Comparison of ENCODE assay signal across 10 mouse cellular contexts in the genomic region with DNA sequence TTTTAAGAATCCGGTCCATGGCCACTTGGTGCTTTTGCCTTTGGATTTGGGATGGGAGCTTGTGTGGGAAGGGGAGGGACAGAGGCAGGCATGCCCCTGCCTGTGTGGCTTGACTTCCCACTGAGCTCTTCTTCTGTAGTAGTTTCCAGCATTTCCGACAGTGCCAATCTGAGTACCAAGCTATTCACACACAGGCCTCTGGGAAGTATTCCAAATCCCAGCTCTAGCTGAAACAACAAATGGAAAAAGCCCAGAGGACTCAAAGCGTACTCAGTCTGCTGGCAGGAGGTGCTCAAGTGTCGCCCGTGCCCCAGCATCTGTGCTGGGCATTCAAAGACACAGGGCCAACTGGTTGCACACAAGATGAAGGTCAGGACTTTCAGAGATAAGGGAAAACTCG.
DNase-seq lines count a peak whose midpoint lies in the region; ATAC-seq and TF ChIP-seq lines count a peak whose summit lies in the region.
"Had no signal": no experiment of that assay in that cellular context is flagged by ENCODE, and none has a peak within 500 bp of the region (broad histone marks: within the 10 kb centered on the region; RNA-seq: fewer than 3 reads in every experiment).

No protein-coding gene starts in this region.

- no peak for ATAC-seq in heart, embryonic 12.5 days (ENCODE audit: insufficient number of reproducible peaks, low FRiP score)
- peak; percentile 89 for ATAC-seq in forebrain, embryonic 16.5 days
- no peak for ATAC-seq in liver, postnatal 0 days

- TF ChIP-seq POLR2A in thymus, adult 2 months (IDR thresholded peaks at IDR 0.05; ENCODE audit: control insufficient read depth, extremely low read depth, insufficient read depth, low read length, poor library complexity) = no peak

- H3K27ac ChIP-seq in heart, embryonic 12.5 days (ENCODE audit: poor library complexity, severe bottlenecking) = no peak overlapping the region
- no peak overlapping the region for H3K27ac ChIP-seq in forebrain, embryonic 16.5 days (ENCODE audit: low read length)
- H3K27ac ChIP-seq in thymus, adult 2 months (ENCODE audit: control insufficient read depth, insufficient read depth, low read length) = no peak overlapping the region
- no peak overlapping the region for H3K27ac ChIP-seq in liver, postnatal 0 days (ENCODE audit: low read depth)
- H3K27ac ChIP-seq: embryonic facial prominence, embryonic 12.5 days; limb, embryonic 13.5 days had no signal

- H3K9me3 ChIP-seq in heart, embryonic 12.5 days (replicated peaks) = no peaks in the 10 kb centered on the region
- no peaks in the 10 kb centered on the region for H3K9me3 ChIP-seq in forebrain, embryonic 16.5 days (ENCODE audit: control insufficient read depth, low read length)
- no peaks in the 10 kb centered on the region for H3K9me3 ChIP-seq in liver, postnatal 0 days (ENCODE audit: low read length)
- H3K9me3 ChIP-seq: embryonic facial prominence, embryonic 12.5 days; limb, embryonic 13.5 days had no signal

- H3K27me3 ChIP-seq in heart, embryonic 12.5 days (replicated peaks) = no peaks in the 10 kb centered on the region
- H3K27me3 ChIP-seq in forebrain, embryonic 16.5 days (replicated peaks; ENCODE audit: control insufficient read depth, insufficient read depth, low read length) = no peaks in the 10 kb centered on the region
- H3K27me3 ChIP-seq in thymus, adult 2 months (ENCODE audit: control insufficient read depth, insufficient read depth, low read length) = no peaks in the 10 kb centered on the region
- no peaks in the 10 kb centered on the region for H3K27me3 ChIP-seq in liver, postnatal 0 days (ENCODE audit: insufficient read depth, low read length)
- H3K27me3 ChIP-seq: embryonic facial prominence, embryonic 12.5 days; limb, embryonic 13.5 days had no signal

- peak; percentile 41 to 60 for DNase-seq in heart, adult 18-20 months
- peak; percentile 6 to 29 for DNase-seq in adrenal gland, postnatal 36 days
- DNase-seq in layer of hippocampus, postnatal 10 days (ENCODE audit: low spot score in 2 of 2) = peak; percentile 32 to 50
- DNase-seq in thymus, adult 2 months = no peak
- DNase-seq in thymus, postnatal 4 days = no peak
- no peak for DNase-seq in liver, postnatal 0 days

- H3K9ac ChIP-seq in heart, embryonic 12.5 days = no peak overlapping the region
- no peak overlapping the region for H3K9ac ChIP-seq in forebrain, embryonic 16.5 days (replicated peaks; ENCODE audit: low read depth, low read length)
- H3K9ac ChIP-seq in liver, postnatal 0 days (replicated peaks) = no peak overlapping the region
- H3K9ac ChIP-seq: embryonic facial prominence, embryonic 12.5 days; limb, embryonic 13.5 days had no signal

- no peaks in the 10 kb centered on the region for H3K36me3 ChIP-seq in heart, embryonic 12.5 days
- no peaks in the 10 kb centered on the region for H3K36me3 ChIP-seq in forebrain, embryonic 16.5 days (ENCODE audit: control insufficient read depth, insufficient read depth)
- no peaks in the 10 kb centered on the region for H3K36me3 ChIP-seq in thymus, adult 2 months (ENCODE audit: control insufficient read depth, insufficient read depth, low read length)
- no peaks in the 10 kb centered on the region for H3K36me3 ChIP-seq in liver, postnatal 0 days (replicated peaks; ENCODE audit: insufficient read depth, low read length)
- H3K36me3 ChIP-seq: embryonic facial prominence, embryonic 12.5 days; limb, embryonic 13.5 days had no signal

- no peak for TF ChIP-seq CTCF in thymus, adult 2 months (IDR thresholded peaks at IDR 0.05; ENCODE audit: borderline replicate concordance, control insufficient read depth, extremely low read depth, insufficient read depth, low read length, poor library complexity)
- no peak for TF ChIP-seq CTCF in liver, postnatal 0 days (IDR thresholded peaks at IDR 0.05; ENCODE audit: low read depth)

- 67% methylated on average over 6 of the region's 6 CpGs for WGBS in heart, embryonic 12.5 days
- WGBS in forebrain, embryonic 16.5 days = 27% methylated on average over 6 of the region's 6 CpGs
- 92% methylated on average over 6 of the region's 6 CpGs for WGBS in thymus, adult 2 months
- 74% methylated on average over 6 of the region's 6 CpGs for WGBS in liver, postnatal 0 days (ENCODE audit: insufficient replicate concordance)

- H3K4me1 ChIP-seq in heart, embryonic 12.5 days (replicated peaks) = no peaks in the 10 kb centered on the region
- 0 out of 2 replicates have a peak, but pooled peaks cover 3% of the 10 kb centered on the region for H3K4me1 ChIP-seq in forebrain, embryonic 16.5 days (replicated peaks; ENCODE audit: control insufficient read depth, insufficient read depth, low read length)
- H3K4me1 ChIP-seq in thymus, adult 2 months (replicated peaks; ENCODE audit: control insufficient read depth, insufficient read depth, low read length) = no peaks in the 10 kb centered on the region
- 0 out of 2 replicates have a peak, but pooled peaks cover 2% of the 10 kb centered on the region for H3K4me1 ChIP-seq in liver, postnatal 0 days (ENCODE audit: insufficient read depth)
- H3K4me1 ChIP-seq: embryonic facial prominence, embryonic 12.5 days; limb, embryonic 13.5 days had no signal

- no peak for TF ChIP-seq EP300 in liver, postnatal 0 days (IDR thresholded peaks at IDR 0.05; ENCODE audit: low read depth)

- H3K4me2 ChIP-seq in heart, embryonic 12.5 days = no peak overlapping the region
- no peak overlapping the region for H3K4me2 ChIP-seq in forebrain, embryonic 16.5 days (ENCODE audit: low read length)
- no peak overlapping the region for H3K4me2 ChIP-seq in liver, postnatal 0 days (ENCODE audit: low read depth, low read length)
- H3K4me2 ChIP-seq: embryonic facial prominence, embryonic 12.5 days; limb, embryonic 13.5 days had no signal

- no peak overlapping the region for H3K4me3 ChIP-seq in heart, embryonic 12.5 days
- no peak overlapping the region for H3K4me3 ChIP-seq in forebrain, embryonic 16.5 days (replicated peaks; ENCODE audit: low read length)
- no peak overlapping the region for H3K4me3 ChIP-seq in thymus, adult 2 months (ENCODE audit: control insufficient read depth, insufficient read depth, low read length)
- H3K4me3 ChIP-seq in liver, postnatal 0 days (ENCODE audit: low read depth, low read length) = no peak overlapping the region
- H3K4me3 ChIP-seq: embryonic facial prominence, embryonic 12.5 days; limb, embryonic 13.5 days had no signal

Comparison
In these comparisons a context has a peak if more than half of its experiments do, and no peak if none do; other contexts are left out.
1. DNase-seq: peak in heart, adult 18-20 months (2 of 2), adrenal gland, postnatal 36 days (2 of 2) and layer of hippocampus, postnatal 10 days (2 of 2); none in thymus, adult 2 months (single experiment), thymus, postnatal 4 days (single experiment) and liver, postnatal 0 days (single experiment).